8 mouse cellular contexts compared by ENCODE assay signal in the genomic region with DNA sequence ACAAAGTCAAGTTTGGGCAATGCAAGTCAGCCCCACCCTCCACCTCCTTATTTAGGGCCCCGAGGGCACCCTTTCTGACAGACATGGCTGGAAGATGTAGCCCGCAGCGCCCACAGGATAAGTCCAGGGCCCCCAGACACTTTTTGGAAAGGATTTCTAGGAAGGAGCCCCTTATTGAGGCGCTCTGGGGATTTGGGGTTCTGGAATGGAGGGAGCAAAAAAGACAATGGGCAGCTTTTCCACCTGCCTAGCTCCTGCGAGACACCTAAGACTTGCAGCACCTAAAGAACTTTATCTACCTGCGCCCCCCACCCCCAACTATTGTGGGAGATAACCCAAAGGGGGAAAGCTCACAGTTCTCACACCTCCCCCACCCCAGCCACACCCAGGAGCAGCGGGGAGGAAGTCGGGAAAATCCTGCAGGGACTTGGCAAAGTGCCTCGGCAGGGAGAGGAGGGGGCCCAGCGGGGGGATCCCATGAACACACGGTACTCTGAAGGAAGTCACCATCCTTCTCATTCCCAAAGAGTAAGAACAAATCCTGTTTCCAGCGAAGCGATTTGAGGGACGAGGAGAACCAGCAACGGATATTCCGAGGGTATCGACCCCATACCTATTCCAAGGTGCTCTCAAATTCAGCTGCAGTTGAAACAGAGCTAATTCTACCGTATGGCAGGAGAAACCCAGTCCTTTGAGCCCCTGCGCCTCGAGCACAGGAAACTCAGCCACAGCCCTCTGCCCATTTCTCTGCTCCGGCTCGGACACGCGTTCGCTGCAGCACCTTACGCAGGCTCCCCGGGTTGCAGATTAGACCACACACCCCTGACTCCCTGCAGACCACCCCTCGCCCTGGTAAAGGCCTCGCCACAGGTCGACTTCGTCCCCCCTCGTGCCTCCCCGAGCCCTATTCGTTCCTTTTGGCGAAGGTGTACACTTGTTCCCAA. TPM values are rescaled to one million over a fixed set of nuclear protein-coding genes. Genes with fewer than 3 reads are reported as not detected.
DNase-seq lines count a peak whose midpoint lies in the region; ATAC-seq and TF ChIP-seq lines count a peak whose summit lies in the region.

No protein-coding gene starts in this region.

- peak overlapping the region; percentile 70 for H3K4me2 ChIP-seq in forebrain, embryonic 11.5 days (ENCODE audit: low read depth, low read length, severe bottlenecking)
- H3K4me2 ChIP-seq in hindbrain, embryonic 13.5 days: peak overlapping the region; percentile 92
- H3K4me2 ChIP-seq in limb, embryonic 15.5 days: peak overlapping the region; percentile 90
- peak overlapping the region; percentile 95 for H3K4me2 ChIP-seq in midbrain, postnatal 0 days (ENCODE audit: low read depth, low read length, poor library complexity, severe bottlenecking)

- 4% methylated on average over 35 of the region's 35 CpGs for WGBS in forebrain, embryonic 11.5 days
- 3% methylated on average over 35 of the region's 35 CpGs for WGBS in hindbrain, embryonic 13.5 days
- WGBS in limb, embryonic 15.5 days: 2% methylated on average over 35 of the region's 35 CpGs
- 6% methylated on average over 35 of the region's 35 CpGs for WGBS in midbrain, postnatal 0 days

- peak overlapping the region; percentile 89 for H3K4me3 ChIP-seq in forebrain, embryonic 11.5 days (ENCODE audit: low read depth, low read length)
- H3K4me3 ChIP-seq in hindbrain, embryonic 13.5 days: peak overlapping the region; percentile 66
- H3K4me3 ChIP-seq in limb, embryonic 15.5 days: peak overlapping the region; percentile 96
- peak overlapping the region; percentile 56 for H3K4me3 ChIP-seq in midbrain, postnatal 0 days (ENCODE audit: low read depth, low read length)

- H3K9me3 ChIP-seq in forebrain, embryonic 11.5 days (ENCODE audit: control insufficient read depth, low read length): no peaks in the 10 kb centered on the region
- H3K9me3 ChIP-seq in hindbrain, embryonic 13.5 days: no peaks in the 10 kb centered on the region
- H3K9me3 ChIP-seq in limb, embryonic 15.5 days: no peaks in the 10 kb centered on the region
- no peaks in the 10 kb centered on the region for H3K9me3 ChIP-seq in midbrain, postnatal 0 days (ENCODE audit: low read length)

- ATAC-seq in forebrain, embryonic 11.5 days (replicated peaks; ENCODE audit: low FRiP score): no peak
- ATAC-seq in hindbrain, embryonic 13.5 days (ENCODE audit: low FRiP score): peak; percentile 18; the same call in 1 of the 2 replicates
- no peak for ATAC-seq in limb, embryonic 15.5 days (ENCODE audit: insufficient number of reproducible peaks, low FRiP score, low TSS enrichment, low read depth)
- ATAC-seq in midbrain, postnatal 0 days (ENCODE audit: low FRiP score): no peak; the same call in 1 of the 2 replicates

- H3K9ac ChIP-seq in forebrain, embryonic 11.5 days (ENCODE audit: low read length): peak overlapping the region; percentile 90
- H3K9ac ChIP-seq in hindbrain, embryonic 13.5 days: peak overlapping the region; percentile 86
- peak overlapping the region; percentile 77 for H3K9ac ChIP-seq in limb, embryonic 15.5 days
- H3K9ac ChIP-seq in midbrain, postnatal 0 days (replicated peaks; ENCODE audit: low read length, poor library complexity, severe bottlenecking): peak overlapping the region; percentile 72

- no peaks in the 10 kb centered on the region for H3K27me3 ChIP-seq in forebrain, embryonic 11.5 days (ENCODE audit: control insufficient read depth, insufficient read depth, low read length)
- no peaks in the 10 kb centered on the region for H3K27me3 ChIP-seq in hindbrain, embryonic 13.5 days
- H3K27me3 ChIP-seq in limb, embryonic 15.5 days: no peaks in the 10 kb centered on the region
- H3K27me3 ChIP-seq in midbrain, postnatal 0 days (ENCODE audit: insufficient read depth, low read length): no peaks in the 10 kb centered on the region

- peak overlapping the region; percentile 42; the same call in 1 of the 2 replicates for H3K27ac ChIP-seq in forebrain, embryonic 11.5 days (ENCODE audit: low read depth, low read length)
- peak overlapping the region; percentile 81 for H3K27ac ChIP-seq in hindbrain, embryonic 13.5 days
- H3K27ac ChIP-seq in limb, embryonic 15.5 days: peak overlapping the region; percentile 77
- H3K27ac ChIP-seq in midbrain, postnatal 0 days (ENCODE audit: low read depth, low read length): peak overlapping the region; percentile 69

- peak; percentile 20 for DNase-seq in gastrocnemius, adult 18-20 months (ENCODE audit: low spot score)
- no peak for DNase-seq in gastrocnemius, adult 8-10 months (ENCODE audit: low spot score in 2 of 2)
- peak; percentile 49 to 68 for DNase-seq in adrenal gland, postnatal 36 days
- peak; percentile 82 for DNase-seq in forebrain, embryonic 11.5 days (ENCODE audit: low spot score)
- peak; percentile 49 for DNase-seq in midbrain, postnatal 0 days (ENCODE audit: low spot score)
- DNase-seq in thymus, postnatal 25 days: peak; percentile 11

- H3K4me1 ChIP-seq in forebrain, embryonic 11.5 days (replicated peaks; ENCODE audit: control insufficient read depth, insufficient read depth, low read length): peaks cover 39% of the 10 kb centered on the region
- H3K4me1 ChIP-seq in hindbrain, embryonic 13.5 days (replicated peaks): peaks cover 54% of the 10 kb centered on the region
- peaks cover 50% of the 10 kb centered on the region for H3K4me1 ChIP-seq in limb, embryonic 15.5 days
- H3K4me1 ChIP-seq in midbrain, postnatal 0 days (ENCODE audit: insufficient read depth, low read length): peaks cover 4% of the 10 kb centered on the region; the same call in 1 of the 2 replicates

- H3K36me3 ChIP-seq in forebrain, embryonic 11.5 days (ENCODE audit: control insufficient read depth, insufficient read depth, low read length): no peaks in the 10 kb centered on the region; the same call in 1 of the 2 replicates
- H3K36me3 ChIP-seq in hindbrain, embryonic 13.5 days: peaks cover 18% of the 10 kb centered on the region
- H3K36me3 ChIP-seq in limb, embryonic 15.5 days: peaks cover 7% of the 10 kb centered on the region
- peaks cover 13% of the 10 kb centered on the region; the same call in 1 of the 2 replicates for H3K36me3 ChIP-seq in midbrain, postnatal 0 days (ENCODE audit: insufficient read depth, low read length)

- TF ChIP-seq CTCF in midbrain, postnatal 0 days (IDR thresholded peaks at IDR 0.05): no peak

RNA-seq across cellular contexts. Expression of gene Agrn, which starts 1.1 kb away (rescaled TPM):
- 1 to 10 TPM; 4.8 to 5.6 TPM for total RNA-seq in gastrocnemius, adult 18-20 months (2021)
- total RNA-seq in gastrocnemius, adult 8-10 months (2022): 1 to 10 TPM; 3.3 to 5.9 (median 4.4) TPM
- total RNA-seq in adrenal gland, postnatal 36 days (2021): 10 to 100 TPM; 33.2 to 49.6 TPM
- 97.0 and 108 TPM in 2 replicates for polyA plus RNA-seq in forebrain, embryonic 11.5 days (2014; fragmentation: Nextera tagmentation; extraction: Ambion mirVana)
- 120 and 132 TPM in 2 replicates for polyA plus RNA-seq in hindbrain, embryonic 13.5 days (2015; fragmentation: Nextera tagmentation; extraction: Ambion mirVana)
- polyA plus RNA-seq in limb, embryonic 15.5 days (2015; fragmentation: Nextera tagmentation; extraction: Ambion mirVana): 53.8 and 67.1 TPM in 2 replicates
- 303 and 333 TPM in 2 replicates for total RNA-seq in midbrain, postnatal 0 days (2014; rRNA removed)
- polyA plus RNA-seq in midbrain, postnatal 0 days (2015; fragmentation: Nextera tagmentation; extraction: Ambion mirVana): 72.8 and 77.1 TPM in 2 replicates

RNA-seq across cellular contexts. Expression of gene Isg15, which starts 4.4 kb away (rescaled TPM):
- total RNA-seq in gastrocnemius, adult 18-20 months (2021): under 1 TPM; 0.32 to 0.74 TPM
- under 1 TPM in 2 of 4 experiments, not detected in 2; 0.34 to 0.67 TPM for total RNA-seq in gastrocnemius, adult 8-10 months (2022)
- 1 to 10 TPM; 7.5 to 9.0 TPM for total RNA-seq in adrenal gland, postnatal 36 days (2021)
- polyA plus RNA-seq in forebrain, embryonic 11.5 days (2014; fragmentation: Nextera tagmentation; extraction: Ambion mirVana): 0.35 and 0.37 TPM in 2 replicates
- polyA plus RNA-seq in hindbrain, embryonic 13.5 days (2015; fragmentation: Nextera tagmentation; extraction: Ambion mirVana): 1.4 and 1.7 TPM in 2 replicates
- 3.4 and 3.6 TPM in 2 replicates for polyA plus RNA-seq in limb, embryonic 15.5 days (2015; fragmentation: Nextera tagmentation; extraction: Ambion mirVana)
- total RNA-seq in midbrain, postnatal 0 days (2014; rRNA removed): 1.7 and 2.3 TPM in 2 replicates
- polyA plus RNA-seq in midbrain, postnatal 0 days (2015; fragmentation: Nextera tagmentation; extraction: Ambion mirVana): 2.4 and 3.9 TPM in 2 replicates

RNA-seq across cellular contexts. Expression of gene AW011738, which starts 6.9 kb away (rescaled TPM):
- total RNA-seq in gastrocnemius, adult 18-20 months (2021): 1 to 10 TPM; 3.7 to 4.9 TPM
- total RNA-seq in gastrocnemius, adult 8-10 months (2022): 1 to 10 TPM; 4.3 to 6.3 (median 4.8) TPM
- 1 to 10 TPM; 3.5 to 6.0 TPM for total RNA-seq in adrenal gland, postnatal 36 days (2021)
- polyA plus RNA-seq in forebrain, embryonic 11.5 days (2014; fragmentation: Nextera tagmentation; extraction: Ambion mirVana): 2.0 and 2.3 TPM in 2 replicates
- polyA plus RNA-seq in hindbrain, embryonic 13.5 days (2015; fragmentation: Nextera tagmentation; extraction: Ambion mirVana): 4.9 and 6.8 TPM in 2 replicates
- polyA plus RNA-seq in limb, embryonic 15.5 days (2015; fragmentation: Nextera tagmentation; extraction: Ambion mirVana): 3.1 and 4.4 TPM in 2 replicates
- 7.5 and 8.2 TPM in 2 replicates for total RNA-seq in midbrain, postnatal 0 days (2014; rRNA removed)
- 3.5 and 3.7 TPM in 2 replicates for polyA plus RNA-seq in midbrain, postnatal 0 days (2015; fragmentation: Nextera tagmentation; extraction: Ambion mirVana)

RNA-seq across cellular contexts. Expression of gene Perm1, which starts 19.5 kb away (rescaled TPM):
- 100 to 1,000 TPM; 143 to 233 TPM for total RNA-seq in gastrocnemius, adult 18-20 months (2021)
- total RNA-seq in gastrocnemius, adult 8-10 months (2022): 100 to 1,000 TPM; 149 to 208 (median 179) TPM
- total RNA-seq in adrenal gland, postnatal 36 days (2021): 1 to 10 TPM; 1.8 to 2.9 TPM
- 1.4 and 1.6 TPM in 2 replicates for polyA plus RNA-seq in forebrain, embryonic 11.5 days (2014; fragmentation: Nextera tagmentation; extraction: Ambion mirVana)
- 2.5 and 2.7 TPM in 2 replicates for polyA plus RNA-seq in hindbrain, embryonic 13.5 days (2015; fragmentation: Nextera tagmentation; extraction: Ambion mirVana)
- 4.7 and 6.7 TPM in 2 replicates for polyA plus RNA-seq in limb, embryonic 15.5 days (2015; fragmentation: Nextera tagmentation; extraction: Ambion mirVana)
- total RNA-seq in midbrain, postnatal 0 days (2014; rRNA removed): 1.9 and 2.0 TPM in 2 replicates
- 1.4 and 1.7 TPM in 2 replicates for polyA plus RNA-seq in midbrain, postnatal 0 days (2015; fragmentation: Nextera tagmentation; extraction: Ambion mirVana)

RNA-seq across cellular contexts. Expression of gene Plekhn1, which starts 38.5 kb away (rescaled TPM):
- 1 to 10 TPM; 5.9 to 6.7 TPM for total RNA-seq in gastrocnemius, adult 18-20 months (2021)
- total RNA-seq in gastrocnemius, adult 8-10 months (2022): 1 to 10 TPM; 5.5 to 6.6 (median 6.2) TPM
- 10 to 100 TPM; 21.5 to 23.0 TPM for total RNA-seq in adrenal gland, postnatal 36 days (2021)
- 26.7 and 27.2 TPM in 2 replicates for polyA plus RNA-seq in forebrain, embryonic 11.5 days (2014; fragmentation: Nextera tagmentation; extraction: Ambion mirVana)
- polyA plus RNA-seq in hindbrain, embryonic 13.5 days (2015; fragmentation: Nextera tagmentation; extraction: Ambion mirVana): 26.4 and 26.6 TPM in 2 replicates
- 44.6 and 45.5 TPM in 2 replicates for polyA plus RNA-seq in limb, embryonic 15.5 days (2015; fragmentation: Nextera tagmentation; extraction: Ambion mirVana)
- 46.6 and 46.7 TPM in 2 replicates for total RNA-seq in midbrain, postnatal 0 days (2014; rRNA removed)
- polyA plus RNA-seq in midbrain, postnatal 0 days (2015; fragmentation: Nextera tagmentation; extraction: Ambion mirVana): 18.7 and 19.3 TPM in 2 replicates

Comparison
In these comparisons a context has a peak if more than half of its experiments do, and no peak if none do; other contexts are left out.
1. DNase-seq: peak in gastrocnemius, adult 18-20 months (single experiment), adrenal gland, postnatal 36 days (2 of 2), forebrain, embryonic 11.5 days (single experiment), midbrain, postnatal 0 days (single experiment) and thymus, postnatal 25 days (single experiment); none in gastrocnemius, adult 8-10 months (0 of 2).
2. RNA of gene Agrn, which starts 1.1 kb away (total RNA-seq): 303 to 333 TPM in midbrain, postnatal 0 days and 33.2 to 49.6 TPM in adrenal gland, postnatal 36 days; 4.8 to 5.6 TPM in gastrocnemius, adult 18-20 months and 3.3 to 5.9 TPM in gastrocnemius, adult 8-10 months; every median in the first group is over 4 times any median in the second.
3. Peak in every context shown above with its lines, with median percentiles within 50 percentile points of each other: H3K27ac ChIP-seq, H3K4me2 ChIP-seq, H3K4me3 ChIP-seq and H3K9ac ChIP-seq.